Mouse (Mus musculus): ENCODE measurements around the gene Med29.

- TF ChIP-seq CTCF (IDR thresholded peaks at IDR 0.05; ENCODE audit: borderline replicate concordance, extremely low read depth, insufficient read depth, insufficient read length) (no peak), POLR2A (IDR thresholded peaks at IDR 0.05; ENCODE audit: borderline replicate concordance, extremely low read depth, insufficient read depth, insufficient read length, poor library complexity, severe bottlenecking) (no peak)
Measured at GRCm38 (mm10) chr7:28378066-28378690, 14.3 kb downstream of the Med29 start.

Measured in brain, embryonic 14.5 days (tissue).